Mouse (Mus musculus): ENCODE results near the gene Itm2a. TPM values are rescaled to one million over a fixed set of nuclear protein-coding genes. Genes with fewer than 3 reads are reported as not detected.

The Itm2a gene
- polyA plus RNA-seq (2012; rRNA removed), result 1.6 and 1.9 TPM in 2 replicates

DNA sequence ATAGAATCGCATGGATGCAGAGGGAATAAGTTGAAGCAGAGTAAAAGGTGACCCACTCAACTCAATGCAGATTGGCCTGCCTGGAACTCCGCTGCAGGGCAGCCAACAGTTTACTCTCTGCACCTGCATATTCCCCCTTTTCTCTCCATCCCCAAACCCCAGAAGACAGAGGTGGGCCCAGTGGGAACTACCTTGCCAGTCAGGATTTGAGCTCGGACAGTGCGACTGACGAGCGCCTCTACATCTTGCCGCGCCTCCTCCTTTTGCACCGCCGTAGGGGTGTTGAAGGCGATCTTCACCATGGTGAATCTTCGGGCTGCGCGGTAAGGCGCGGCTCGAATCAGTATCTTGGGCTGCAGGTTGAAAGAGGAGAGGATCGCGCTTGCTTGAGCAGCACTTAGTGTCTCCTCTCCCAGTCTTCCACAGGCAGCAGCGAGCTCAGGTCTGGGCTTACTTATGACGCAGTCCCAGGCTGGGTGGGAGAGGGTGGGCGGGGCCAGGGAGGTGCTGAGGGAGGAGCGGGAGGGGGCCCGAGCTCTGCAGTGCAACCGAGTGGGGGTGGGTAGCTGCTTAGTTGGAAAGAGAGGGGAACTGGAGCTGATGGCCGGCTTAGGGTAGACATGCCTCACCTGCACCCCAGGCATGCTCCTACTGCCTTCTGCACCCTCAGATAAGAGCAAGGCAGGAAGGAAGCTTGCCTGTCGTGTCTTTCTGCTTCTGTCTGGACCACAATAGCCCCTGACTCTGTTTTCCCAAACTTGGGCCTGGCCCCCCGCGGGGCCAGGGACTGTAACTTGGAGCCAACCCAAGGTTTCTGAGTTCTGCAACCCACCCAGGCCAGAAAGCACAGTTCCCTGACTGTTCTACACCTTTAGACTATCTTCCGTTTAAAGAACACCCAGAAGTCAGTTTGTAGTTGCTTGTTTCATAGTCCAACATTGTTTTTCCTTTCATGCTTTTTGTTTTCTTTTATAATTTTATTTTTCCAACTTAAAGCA is at the start of gene Itm2a:
Gene Itm2a (minus strand): TSS at position 462 of the 998 bp plus-strand sequence.
- WGBS, result 21% methylated on average over 29 of the region's 30 CpGs
- no peak for DNase-seq (ENCODE audit: low read depth, low spot score)

DNA sequence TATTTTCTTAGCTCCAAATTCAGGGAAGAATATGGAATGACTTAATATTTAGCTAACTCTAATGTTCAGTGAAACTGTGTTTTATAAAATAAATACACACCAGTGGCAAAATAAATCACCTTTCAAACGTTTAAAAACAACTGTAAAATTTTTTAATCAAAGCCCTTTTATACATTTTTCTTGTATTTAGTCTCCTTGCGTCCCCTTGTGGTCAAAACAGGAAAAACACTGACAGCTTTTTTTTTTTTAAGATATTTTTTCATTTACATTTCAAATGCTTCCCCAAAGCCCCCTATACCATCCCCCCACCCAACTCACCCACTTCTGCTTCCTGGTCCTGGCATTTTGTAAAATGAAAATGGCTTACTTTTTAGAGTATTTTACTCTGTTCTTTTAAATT is 32.7 kb upstream of the Itm2a start:
- 0% methylated on average over 2 of the region's 2 CpGs for WGBS
- DNase-seq (ENCODE audit: low read depth, low spot score), result no peak

DNA sequence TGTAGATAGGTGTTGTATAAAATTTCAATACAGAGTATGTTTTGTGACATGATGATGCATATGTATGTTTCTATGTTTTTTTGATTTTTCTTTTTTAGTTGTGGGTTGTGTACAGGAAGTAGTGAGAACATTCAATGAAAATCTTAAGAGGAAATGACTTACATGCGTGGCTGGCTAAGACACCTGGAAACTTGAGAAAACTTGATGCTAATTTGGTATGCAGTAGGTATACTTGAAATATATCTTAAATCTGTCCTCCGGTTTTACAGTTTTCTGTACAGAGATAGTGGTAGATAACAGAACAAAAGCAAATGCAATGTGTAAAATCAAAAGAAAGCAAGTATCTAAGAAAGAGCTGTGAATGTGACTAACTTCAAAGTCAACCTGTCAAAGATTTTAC is 18.1 kb upstream of the Itm2a start:
- DNase-seq (ENCODE audit: low read depth, low spot score), result no peak
- WGBS, result 84% methylated on average over 2 of the region's 2 CpGs

DNA sequence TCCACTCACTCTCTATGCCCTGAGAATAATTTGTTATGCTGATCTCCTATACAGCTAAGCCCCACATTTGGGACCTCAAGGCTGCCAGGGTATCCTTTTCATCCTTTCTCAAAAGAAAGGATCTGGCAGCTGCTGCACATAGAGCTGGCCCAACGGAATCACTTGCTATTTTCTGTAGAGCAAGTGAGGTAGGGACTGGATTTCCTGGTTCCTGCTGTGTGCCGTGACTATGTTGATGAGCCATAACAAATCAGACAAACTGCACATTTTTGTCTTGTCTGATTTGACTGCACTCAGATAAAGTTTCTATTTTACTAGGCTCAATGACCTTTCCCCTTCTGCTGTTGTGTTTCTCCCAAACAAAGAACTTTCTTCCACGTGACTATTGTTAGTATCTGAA is 14.2 kb upstream of the Itm2a start:
- no peak for DNase-seq (ENCODE audit: low read depth, low spot score)
- whole genome bisulfite sequencing, result 50% methylated on average over 3 of the region's 3 CpGs

DNA sequence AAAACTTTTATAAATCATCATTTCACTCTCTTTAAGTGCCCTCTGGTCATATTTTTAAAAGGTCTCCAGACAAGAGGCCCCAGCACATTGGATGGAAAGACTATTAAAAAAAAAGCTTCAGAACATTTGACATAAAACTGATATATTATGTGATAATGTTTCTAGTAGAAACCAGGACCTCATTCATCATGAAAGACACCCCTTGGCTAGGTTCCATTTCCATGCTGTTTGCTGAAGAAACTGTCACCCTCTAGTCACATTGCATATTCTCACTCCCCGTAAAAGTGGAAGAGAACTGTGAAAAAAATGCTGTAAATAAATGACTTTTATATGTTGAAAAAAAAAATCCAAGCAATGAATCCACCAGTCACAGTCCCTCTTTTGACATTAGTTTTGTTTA is 12.8 kb upstream of the Itm2a start:
- WGBS, result 45% methylated on average over 1 of the region's 1 CpGs
- DNase-seq (ENCODE audit: low read depth, low spot score), result no peak

DNA sequence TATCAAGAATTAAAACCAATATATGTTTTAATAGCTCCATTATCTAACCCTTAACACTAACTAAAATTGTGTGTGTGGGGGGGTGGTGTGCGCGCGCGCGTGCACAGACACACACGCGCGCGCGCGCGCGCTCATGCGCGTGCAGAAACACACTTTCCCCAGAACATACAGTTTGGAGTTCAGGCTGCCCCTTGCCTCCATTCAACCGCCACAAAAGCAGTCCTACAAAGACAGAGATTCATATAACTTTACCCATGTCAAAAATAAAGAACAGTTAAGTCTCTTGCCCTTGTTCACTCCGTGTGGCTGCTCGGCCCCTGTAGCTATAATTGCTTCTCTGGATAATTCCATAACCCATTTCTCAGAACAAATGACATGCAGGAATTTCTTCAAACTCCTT is 695 bp downstream of the Itm2a start:
- DNase-seq (ENCODE audit: low read depth, low spot score), result no peak
- WGBS, result 16% methylated on average over 18 of the region's 18 CpGs

DNA sequence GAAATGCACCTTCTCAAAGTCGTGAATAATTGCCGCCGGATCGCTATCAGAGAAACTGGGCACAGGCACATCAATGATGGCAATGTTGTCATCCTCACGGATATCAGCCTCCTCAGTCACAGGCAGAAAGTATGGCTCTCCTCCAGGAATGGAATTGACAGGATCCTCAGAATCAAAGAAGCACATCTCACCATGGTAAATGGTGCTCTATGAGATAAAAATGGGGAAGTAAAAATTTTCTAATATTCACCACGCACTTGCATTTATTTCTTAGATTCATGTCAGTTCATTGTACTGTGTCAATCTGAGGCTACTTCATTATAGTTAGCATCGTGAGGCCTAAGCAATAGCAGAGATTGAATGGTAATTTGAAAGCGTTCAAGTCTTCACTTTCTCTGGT is 4.1 kb downstream of the Itm2a start:
- DNase-seq (ENCODE audit: low read depth, low spot score), result no peak
- WGBS, result 90% methylated on average over 8 of the region's 8 CpGs

DNA sequence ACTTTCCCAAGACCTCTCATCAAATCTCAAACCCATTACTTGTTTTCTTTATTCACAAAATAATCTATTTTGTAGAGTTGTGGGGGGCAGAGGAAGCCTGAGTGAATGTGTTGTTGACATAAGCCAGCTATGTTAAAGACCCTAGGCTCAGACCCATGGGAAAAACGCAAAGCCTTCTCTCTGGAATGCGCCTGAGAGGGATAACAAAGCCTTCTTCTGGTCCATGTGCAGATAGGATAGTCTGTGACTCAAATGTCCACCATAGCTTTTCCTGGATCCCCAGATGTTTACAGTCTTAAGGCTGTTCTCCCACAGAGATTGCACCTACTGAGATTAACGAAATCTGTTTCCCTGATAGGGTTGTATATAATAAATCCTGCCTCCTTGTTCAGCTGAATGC is 9.9 kb downstream of the Itm2a start:
- DNase-seq (ENCODE audit: low read depth, low spot score), result no peak
- 50% methylated on average over 3 of the region's 3 CpGs for whole genome bisulfite sequencing

DNA sequence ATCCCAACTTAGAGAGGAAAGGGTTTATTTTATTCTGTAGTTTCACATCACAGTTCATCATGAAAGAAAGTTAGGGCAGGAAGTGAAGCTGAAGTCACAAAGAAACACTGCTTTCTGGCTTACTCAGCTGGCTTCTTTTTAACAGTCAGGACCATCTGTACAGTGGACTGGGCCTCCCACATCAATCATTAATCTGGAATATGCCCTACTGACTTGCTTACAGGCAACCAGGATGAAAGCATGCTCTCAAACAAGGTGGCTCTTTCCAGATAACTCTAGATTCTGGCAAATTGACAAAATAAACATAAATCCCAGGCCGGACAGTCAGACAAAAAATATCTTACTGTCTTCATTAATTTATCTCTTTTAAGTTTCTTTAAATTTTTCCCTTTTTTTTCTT is 27.8 kb downstream of the Itm2a start:
- no peak for DNase-seq (ENCODE audit: low read depth, low spot score)
- 31% methylated on average over 1 of the region's 1 CpGs for WGBS

Other genes with a start within 250 kb of the Itm2a start
- gene Gpr174, start 147.5 kb downstream of the Itm2a start, polyA plus RNA-seq (2012; rRNA removed), result 0.20 and 0.33 TPM in 2 replicates

All from large intestine, adult 2 months (tissue).